Mouse (Mus musculus) adrenal gland, postnatal 25 days (tissue): ENCODE data around the gene Sgo2a. TPM values are rescaled to one million over a fixed set of nuclear protein-coding genes. Genes with fewer than 3 reads are reported as not detected.
"Not testable (repeated sequence)": the region's sequence is repeated elsewhere in the genome, so short reads cannot be mapped to it uniquely, and the experiment has no call there.

Source experiments
- DNase-seq: peaks from one replicate; pipeline ENCODE4 v3.0.0; 2021; ENCODE audit warnings: mixed read lengths
- long read RNA-seq: library from polyadenylated mRNA; stranded (forward); transcript quantifications from one replicate; pipeline ENCODE4 v2.0.0, GENCODE M21; 2021
- total RNA-seq: library from RNA; stranded (reverse); gene quantifications from 2 replicates; pipeline ENCODE4 v1.2.3, GENCODE M21; 2021

The Sgo2a gene
- 2.1 and 2.2 TPM in 2 replicates for total RNA-seq
- long read RNA-seq, partial matches to known transcripts = 1 of 1 reads
- long read RNA-seq, other reads (novel, unspliced or antisense) = 0 of 1 reads

- DNase-seq = peak; percentile 92
Measured at GRCm38 (mm10) chr1:57995432-57996132, at the start of gene Sgo2a. Sgo2a (plus strand) TSS chr1:57995971.

- DNase-seq = no peak
Measured at GRCm38 (mm10) chr1:57947552-57948347, 48.0 kb upstream of the Sgo2a start.

- no peak for DNase-seq
Measured at GRCm38 (mm10) chr1:57949195-57949594, 46.6 kb upstream of the Sgo2a start.

- no peak for DNase-seq
Measured at GRCm38 (mm10) chr1:57949716-57950115, 46.1 kb upstream of the Sgo2a start.

GRCm38 (mm10) chr1:57952509-57952908 lies 43.3 kb upstream of the Sgo2a start:
- DNase-seq = no peak

- DNase-seq = no peak
Measured at GRCm38 (mm10) chr1:57953586-57954375, 42.0 kb upstream of the Sgo2a start.

- DNase-seq = no peak
Measured at GRCm38 (mm10) chr1:57954376-57954765, 41.4 kb upstream of the Sgo2a start.

GRCm38 (mm10) chr1:57955774-57956173 lies 40.0 kb upstream of the Sgo2a start:
- no peak for DNase-seq

- DNase-seq = peak; percentile 98
Measured at GRCm38 (mm10) chr1:57969327-57970271, 26.2 kb upstream of the Sgo2a start.

- no peak for DNase-seq
Measured at GRCm38 (mm10) chr1:57971588-57971987, 24.2 kb upstream of the Sgo2a start.

- no peak for DNase-seq
Measured at GRCm38 (mm10) chr1:57976860-57977259, 18.9 kb upstream of the Sgo2a start.

- peak; percentile 10 for DNase-seq
Measured at GRCm38 (mm10) chr1:57989052-57989600, 6.6 kb upstream of the Sgo2a start.

GRCm38 (mm10) chr1:57991277-57991676 lies 4.5 kb upstream of the Sgo2a start:
- DNase-seq = no peak

- peak; percentile 3 for DNase-seq
Measured at GRCm38 (mm10) chr1:57996133-57996615, 403 bp downstream of the Sgo2a start.

- no peak for DNase-seq
Measured at GRCm38 (mm10) chr1:57998146-57998545, 2.4 kb downstream of the Sgo2a start.

GRCm38 (mm10) chr1:58006388-58006787 lies 10.6 kb downstream of the Sgo2a start:
- DNase-seq = not testable (repeated sequence)

- no peak for DNase-seq
Measured at GRCm38 (mm10) chr1:58018856-58019255, 23.1 kb downstream of the Sgo2a start, which contains the start of gene Kctd18. Kctd18 (minus strand) TSS chr1:58018956.

GRCm38 (mm10) chr1:58027707-58028106 lies 31.9 kb downstream of the Sgo2a start:
- DNase-seq = no peak

GRCm38 (mm10) chr1:58029636-58030117 lies 33.9 kb downstream of the Sgo2a start, which contains the start of gene Aox1:
Aox1 (plus strand) TSS chr1:58029931.
- DNase-seq = peak; percentile 63

- DNase-seq = peak; percentile 56
Measured at GRCm38 (mm10) chr1:58030156-58030871, 34.5 kb downstream of the Sgo2a start.
